Mouse (Mus musculus) CH12.LX (cell line): ENCODE results near the gene Nrf1.
A peak's percentile ranks its signal among the peaks of the same experiment; 100 is the strongest.

Source experiments
- CTCF ChIP-seq, 2 experiments: IDR thresholded peaks in 1 of 2; conservative IDR thresholded peaks in 1 of 2; 2 replicates each; pipeline ENCODE4 v1.5.1; 2011 to 2012; ENCODE audit warnings: low read depth in 2 of 2, low read length in 2 of 2, improper control_type of control experiment in 1 of 2, inconsistent platforms in 1 of 2, mild to moderate bottlenecking in 1 of 2, moderate library complexity in 1 of 2
- EP300 ChIP-seq: IDR thresholded peaks from 2 replicates; pipeline ENCODE4 v1.6.1; 2011; ENCODE audit warnings: low read length, improper control_type of control experiment
- MAFK ChIP-seq: IDR thresholded peaks from 2 replicates; pipeline ENCODE4 v1.6.1; 2011; ENCODE audit warnings: low read length, improper control_type of control experiment; ENCODE audit not compliant: insufficient replicate concordance
- MEF2A ChIP-seq: IDR thresholded peaks from 2 replicates; pipeline ENCODE4 v1.6.1; 2014; ENCODE audit warnings: low read depth, mild to moderate bottlenecking, inconsistent platforms, low read length, improper control_type of control experiment, borderline replicate concordance
- POLR2A ChIP-seq: IDR thresholded peaks from 2 replicates; pipeline ENCODE4 v1.6.1; 2011; ENCODE audit warnings: low read depth, mild to moderate bottlenecking, improper control_type of control experiment, low read length
- RAD21 ChIP-seq: IDR thresholded peaks from 2 replicates; pipeline ENCODE4 v1.6.1; 2011; ENCODE audit warnings: low read depth, mild to moderate bottlenecking, low read length, improper control_type of control experiment, moderate library complexity
- ZC3H11A ChIP-seq: IDR thresholded peaks from 2 replicates; pipeline ENCODE4 v1.6.1; 2012; ENCODE audit warnings: low read depth, mild to moderate bottlenecking, inconsistent platforms, low read length, improper control_type of control experiment

GRCm38 (mm10) chr6:30047271-30048162, at the start of gene Nrf1:
- no peak for TF ChIP-seq EP300
- no peak for TF ChIP-seq RAD21
- TF ChIP-seq ZC3H11A: no peak
- TF ChIP-seq CTCF (conservative IDR thresholded peaks at IDR 0.05 in 1 of 2, IDR thresholded peaks at IDR 0.05 in 1 of 2; ENCODE audit: low read depth in 2 of 2, low read length in 2 of 2): peak in 1 of 2 experiments; percentile 13; a peak in 1 of 4 replicates
- TF ChIP-seq POLR2A: peak; percentile 93
- TF ChIP-seq MEF2A: peak; percentile 55; the same call in 1 of the 2 replicates
- TF ChIP-seq MAFK: no peak
